Mouse (Mus musculus): ENCODE data around the gene Cd69. TPM values are rescaled to one million over a fixed set of nuclear protein-coding genes. Genes with fewer than 3 reads are reported as not detected.

Gene Cd69
- polyA plus RNA-seq (2015; fragmentation: Nextera tagmentation; extraction: Ambion mirVana) = not detected in 2 replicates

DNA sequence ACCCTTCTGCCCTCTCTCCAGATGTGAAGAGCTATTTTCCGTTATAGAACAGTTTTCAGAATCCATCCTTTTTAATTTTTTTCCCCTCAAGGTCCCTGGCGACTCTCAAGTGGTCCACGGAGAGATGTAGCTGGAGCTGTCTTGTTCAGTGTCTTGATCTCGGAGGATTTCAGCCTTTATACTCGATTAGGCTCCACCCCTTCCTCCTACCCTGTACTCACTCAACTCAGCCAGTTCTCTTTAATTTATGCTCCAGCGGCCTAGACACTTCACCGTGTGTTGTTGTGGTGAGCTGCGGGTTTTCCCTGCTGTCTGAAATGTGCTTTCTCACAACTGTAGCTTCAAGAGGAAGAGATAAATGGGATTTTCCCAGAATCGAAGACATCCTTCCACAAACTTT lies at the start of gene Cd69:
Gene Cd69 (minus strand): TSS at position 217 of the 400 bp plus-strand sequence.

Other genes with a start within 250 kb of the Cd69 start
- gene Klrb1f, start 229.5 kb downstream of the Cd69 start, polyA plus RNA-seq (2015; fragmentation: Nextera tagmentation; extraction: Ambion mirVana) = 0.18 TPM in 1 of 2 replicates, not detected in the other
- gene Clec2e, start 174.5 kb downstream of the Cd69 start, polyA plus RNA-seq (2015; fragmentation: Nextera tagmentation; extraction: Ambion mirVana) = not detected in 2 replicates
- gene Clec2d, start 94.8 kb downstream of the Cd69 start, polyA plus RNA-seq (2015; fragmentation: Nextera tagmentation; extraction: Ambion mirVana) = 0.60 and 0.99 TPM in 2 replicates
- not detected in 2 replicates for gene 4922502D21Rik, start 56.4 kb upstream of the Cd69 start, polyA plus RNA-seq (2015; fragmentation: Nextera tagmentation; extraction: Ambion mirVana)
- 0.25 and 0.73 TPM in 2 replicates for gene Clec12a, start 67.3 kb upstream of the Cd69 start, polyA plus RNA-seq (2015; fragmentation: Nextera tagmentation; extraction: Ambion mirVana)
- gene Clec12b, start 110.4 kb upstream of the Cd69 start, polyA plus RNA-seq (2015; fragmentation: Nextera tagmentation; extraction: Ambion mirVana) = not detected in 2 replicates
- 0.28 and 1.9 TPM in 2 replicates for gene Clec1b, start 121.9 kb upstream of the Cd69 start, polyA plus RNA-seq (2015; fragmentation: Nextera tagmentation; extraction: Ambion mirVana)
- not detected in 2 replicates for gene Clec9a, start 133.4 kb upstream of the Cd69 start, polyA plus RNA-seq (2015; fragmentation: Nextera tagmentation; extraction: Ambion mirVana)
- 1.1 and 1.3 TPM in 2 replicates for gene Clec1a, start 176.6 kb upstream of the Cd69 start, polyA plus RNA-seq (2015; fragmentation: Nextera tagmentation; extraction: Ambion mirVana)
- gene Olr1, start 231.7 kb upstream of the Cd69 start, polyA plus RNA-seq (2015; fragmentation: Nextera tagmentation; extraction: Ambion mirVana) = 1.4 and 16.2 TPM in 2 replicates
- gene Tmem52b, start 237.1 kb upstream of the Cd69 start, polyA plus RNA-seq (2015; fragmentation: Nextera tagmentation; extraction: Ambion mirVana) = not detected in 2 replicates

Data from urinary bladder, postnatal 0 days (tissue).